Mouse (Mus musculus) forebrain, embryonic 11.5 days (tissue): ENCODE data around the gene Ppfia2. TPM values are rescaled to one million over a fixed set of nuclear protein-coding genes. Genes with fewer than 3 reads are reported as not detected.

Experiments used
- ATAC-seq: fragments of 200-750 bp; cut with Nextera tagmentation; replicated peaks from 2 replicates; pipeline ENCODE4 v1.8.0; 2017; ENCODE audit warnings: moderate TSS enrichment; ENCODE audit not compliant: low FRiP score
- DNase-seq: peaks from one replicate; pipeline ENCODE4 v3.0.0-alpha.2; 2017; ENCODE audit warnings: low spot score
- H3K27ac ChIP-seq: fragments of 300-500 bp; sonication (generic); 2 replicates; pipeline ENCODE4 v1.5.1; 2014; ENCODE audit warnings: low read depth, low read length
- H3K27me3 ChIP-seq: fragments of 300-500 bp; sonication (generic); 2 replicates; pipeline ENCODE4 v1.6.1; 2014; ENCODE audit warnings: mild to moderate bottlenecking, low read length, mixed read lengths; ENCODE audit not compliant: control insufficient read depth, insufficient read depth
- H3K36me3 ChIP-seq: fragments of 300-500 bp; sonication (generic); 2 replicates; pipeline ENCODE4 v1.6.1; 2014; ENCODE audit warnings: mild to moderate bottlenecking, low read length, moderate library complexity, mixed read lengths; ENCODE audit not compliant: control insufficient read depth, insufficient read depth
- H3K4me1 ChIP-seq: fragments of 300-500 bp; sonication (generic); replicated peaks from 2 replicates; pipeline ENCODE4 v1.6.1; 2014; ENCODE audit warnings: low read length, mixed read lengths; ENCODE audit not compliant: control insufficient read depth, insufficient read depth
- H3K4me2 ChIP-seq: fragments of 300-500 bp; sonication (generic); 2 replicates; pipeline ENCODE4 v1.6.1; 2014; ENCODE audit warnings: low read depth, mild to moderate bottlenecking, low read length, moderate library complexity, mixed read lengths; ENCODE audit not compliant: severe bottlenecking
- H3K4me3 ChIP-seq: fragments of 300-500 bp; sonication (generic); 2 replicates; pipeline ENCODE4 v1.5.1; 2014; ENCODE audit warnings: low read depth, low read length
- H3K9ac ChIP-seq: fragments of 300-500 bp; sonication (generic); 2 replicates; pipeline ENCODE4 v1.6.1; 2014; ENCODE audit warnings: low read length
- H3K9me3 ChIP-seq: fragments of 300-500 bp; sonication (generic); 2 replicates; pipeline ENCODE4 v1.6.1; 2016; ENCODE audit warnings: low read length, mixed read lengths; ENCODE audit not compliant: control insufficient read depth
- WGBS: fragments of 180-500 bp; shearing (Covaris S2); extraction: QIAGEN DNeasy Blood & Tissue Kit; methylation state at CpG from one replicate; pipeline ENCODE4 v1.1.7; 2014; 5-methylcytosine and 5-hydroxymethylcytosine counted together
- polyA plus RNA-seq: library from polyadenylated mRNA; unstranded; fragments of >200 nt; fragmentation: Nextera tagmentation; extraction: Ambion mirVana; gene quantifications from 2 replicates; pipeline ENCODE4 v1.2.1, GENCODE M21; 2014

The Ppfia2 gene
- polyA plus RNA-seq, 1 experiment from 2014 or later = 3.3 TPM

DNA sequence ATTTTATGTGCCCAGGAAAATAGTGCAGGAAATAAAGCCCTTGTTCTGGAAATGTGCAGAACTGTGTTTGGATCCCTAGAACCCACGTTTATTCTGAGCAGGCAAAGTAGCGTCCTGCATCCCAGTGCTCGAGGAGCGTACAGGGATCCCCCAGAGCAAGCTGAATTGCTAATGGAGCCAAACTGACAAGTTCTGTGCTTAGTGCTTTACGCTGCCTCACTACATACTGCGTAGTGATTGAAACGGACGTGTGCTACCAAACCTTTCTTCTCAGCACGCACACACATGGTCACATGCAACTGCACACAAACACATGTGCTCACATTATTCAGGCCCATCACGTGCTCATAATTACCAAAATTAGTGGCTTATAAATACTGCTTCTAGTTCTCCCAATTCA lies 153.2 kb downstream of the Ppfia2 start:
- Histone ChIP-seq H3K4me3 (no peak overlapping the region), H3K36me3 (no peaks in the 10 kb centered on the region), H3K4me2 (no peak overlapping the region), H3K4me1 (no peaks in the 10 kb centered on the region), H3K9me3 (no peaks in the 10 kb centered on the region), H3K9ac (no peak overlapping the region), H3K27ac (no peak overlapping the region), H3K27me3 (no peaks in the 10 kb centered on the region)
- no peak for ATAC-seq
- no peak for DNase-seq
- WGBS = 85% methylated on average over 10 of the region's 10 CpGs

DNA sequence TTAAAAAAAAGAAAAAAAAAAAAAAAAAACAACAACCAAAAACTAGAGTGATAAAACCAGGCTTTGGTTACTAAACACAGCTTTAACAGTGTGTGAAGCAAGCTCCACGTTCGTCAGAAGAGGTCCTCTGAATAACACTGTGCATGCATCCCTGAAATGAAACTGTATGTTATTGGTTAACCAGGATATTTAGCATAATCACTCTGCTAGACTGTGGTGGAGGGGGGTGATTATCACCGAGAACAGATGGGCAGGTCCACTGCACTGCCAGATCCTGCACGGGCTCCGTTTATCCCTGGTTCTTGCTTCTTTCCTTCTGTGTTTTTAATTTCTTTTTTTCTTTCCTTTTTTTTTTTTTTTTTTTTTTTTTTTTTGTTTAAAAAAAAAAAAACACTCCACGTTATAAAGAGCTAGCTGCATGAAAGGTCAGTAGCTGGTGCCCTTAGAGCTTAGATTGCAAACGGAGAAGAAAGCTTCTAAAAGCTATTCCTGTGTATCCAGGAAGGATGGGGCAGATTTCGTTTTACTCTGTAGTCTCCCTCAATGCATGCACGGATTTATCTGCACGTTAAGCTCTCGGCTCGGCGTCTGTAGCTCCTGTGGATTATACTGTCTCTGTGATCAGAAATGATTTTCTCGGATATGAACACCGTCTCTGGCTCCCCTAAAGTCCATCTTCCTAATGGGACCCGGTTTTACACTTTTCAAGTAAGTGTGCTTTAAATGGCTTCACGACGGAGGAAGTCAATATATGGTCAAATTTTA lies 162.2 kb downstream of the Ppfia2 start:
- ATAC-seq = peak; percentile 88
- no peaks in the 10 kb centered on the region for H3K36me3 ChIP-seq
- H3K9ac ChIP-seq = no peak overlapping the region
- no peak for DNase-seq
- H3K27ac ChIP-seq = no peak overlapping the region
- 0 out of 2 replicates have a peak, but pooled peaks cover 2% of the 10 kb centered on the region for H3K4me1 ChIP-seq
- no peaks in the 10 kb centered on the region for H3K9me3 ChIP-seq
- peak overlapping the region; percentile 31; the same call in 1 of the 2 replicates for H3K4me2 ChIP-seq
- H3K27me3 ChIP-seq = no peaks in the 10 kb centered on the region
- WGBS = 44% methylated on average over 18 of the region's 18 CpGs
- no peak overlapping the region for H3K4me3 ChIP-seq

GRCm38 (mm10) chr10:106633898-106634297 lies 163.8 kb downstream of the Ppfia2 start:
- WGBS = 76% methylated on average over 7 of the region's 7 CpGs
- H3K4me3 ChIP-seq = no peak overlapping the region
- no peaks in the 10 kb centered on the region for H3K9me3 ChIP-seq
- ATAC-seq (no peak), DNase-seq (no peak)
- no peaks in the 10 kb centered on the region for H3K27me3 ChIP-seq
- H3K9ac ChIP-seq = no peak overlapping the region
- 0 out of 2 replicates have a peak, but pooled peaks cover 2% of the 10 kb centered on the region for H3K4me1 ChIP-seq
- no peak overlapping the region for H3K4me2 ChIP-seq
- no peak overlapping the region for H3K27ac ChIP-seq
- H3K36me3 ChIP-seq = no peaks in the 10 kb centered on the region

GRCm38 (mm10) chr10:106652276-106652675 lies 182.1 kb downstream of the Ppfia2 start:
- ATAC-seq (no peak), DNase-seq (no peak)
- Histone ChIP-seq H3K27ac (no peak overlapping the region), H3K27me3 (no peaks in the 10 kb centered on the region), H3K36me3 (no peaks in the 10 kb centered on the region), H3K4me3 (no peak overlapping the region), H3K9me3 (no peaks in the 10 kb centered on the region), H3K9ac (no peak overlapping the region), H3K4me1 (no peaks in the 10 kb centered on the region), H3K4me2 (no peak overlapping the region)
- WGBS = 93% methylated on average over 4 of the region's 4 CpGs

DNA sequence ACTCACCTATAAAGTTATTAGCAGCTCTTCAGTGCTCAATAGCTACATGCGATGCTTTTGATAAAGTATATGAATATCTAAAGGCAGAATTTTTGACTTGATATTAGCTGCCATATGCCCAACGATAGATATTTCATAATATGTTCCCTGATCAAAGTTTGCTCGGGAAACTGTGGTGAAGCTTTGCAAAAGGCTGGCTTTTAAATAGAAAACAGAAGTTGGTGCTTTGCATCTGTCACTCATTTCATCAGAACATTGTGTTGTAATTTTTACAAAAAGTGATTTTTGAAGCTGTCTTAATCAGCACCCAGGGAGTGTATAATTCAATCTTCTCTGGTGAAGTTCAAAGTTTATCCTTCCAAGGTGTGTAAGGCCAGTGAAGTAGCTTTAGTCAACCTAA lies 195.1 kb downstream of the Ppfia2 start:
- H3K4me2 ChIP-seq = no peak overlapping the region
- H3K27ac ChIP-seq = no peak overlapping the region
- no peaks in the 10 kb centered on the region for H3K36me3 ChIP-seq
- H3K4me1 ChIP-seq = no peaks in the 10 kb centered on the region
- no peaks in the 10 kb centered on the region for H3K9me3 ChIP-seq
- H3K4me3 ChIP-seq = no peak overlapping the region
- DNase-seq (no peak), ATAC-seq (no peak)
- H3K9ac ChIP-seq = no peak overlapping the region
- 87% methylated on average over 3 of the region's 3 CpGs for WGBS
- H3K27me3 ChIP-seq = no peaks in the 10 kb centered on the region

- Histone ChIP-seq H3K9ac (no peak overlapping the region), H3K9me3 (no peaks in the 10 kb centered on the region), H3K4me3 (no peak overlapping the region), H3K4me1 (no peaks in the 10 kb centered on the region), H3K4me2 (no peak overlapping the region), H3K27me3 (no peaks in the 10 kb centered on the region), H3K36me3 (no peaks in the 10 kb centered on the region), H3K27ac (no peak overlapping the region)
- WGBS = 89% methylated on average over 3 of the region's 3 CpGs
- ATAC-seq (no peak), DNase-seq (no peak)
Observed at GRCm38 (mm10) chr10:106670170-106670569, 200.0 kb downstream of the Ppfia2 start.

DNA sequence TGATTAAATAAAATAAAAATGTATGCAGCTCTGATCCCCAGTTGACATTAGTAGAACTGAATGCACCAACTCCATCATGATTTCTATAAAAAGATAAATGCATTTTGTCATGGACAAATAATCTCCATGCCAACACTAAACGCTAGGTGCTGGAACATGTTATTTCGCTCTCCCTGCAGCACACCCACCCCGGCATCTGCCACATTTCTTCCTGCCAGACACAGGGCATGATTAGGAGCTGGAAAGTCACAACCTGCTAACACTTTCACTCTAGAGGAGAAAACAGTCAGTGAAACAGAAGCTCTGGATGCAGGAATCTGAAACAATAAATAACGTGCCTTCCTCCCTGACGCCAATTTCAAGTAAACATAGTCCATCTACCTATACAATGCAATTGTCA lies 211.3 kb downstream of the Ppfia2 start:
- ATAC-seq (no peak), DNase-seq (no peak)
- H3K4me3 ChIP-seq = no peak overlapping the region
- H3K27me3 ChIP-seq = no peaks in the 10 kb centered on the region
- H3K4me2 ChIP-seq = no peak overlapping the region
- no peaks in the 10 kb centered on the region for H3K36me3 ChIP-seq
- H3K4me1 ChIP-seq = no peaks in the 10 kb centered on the region
- no peaks in the 10 kb centered on the region for H3K9me3 ChIP-seq
- no peak overlapping the region for H3K27ac ChIP-seq
- H3K9ac ChIP-seq = no peak overlapping the region
- WGBS = 91% methylated on average over 5 of the region's 5 CpGs

- DNase-seq (no peak), ATAC-seq (no peak)
- H3K4me3 ChIP-seq = no peak overlapping the region
- H3K36me3 ChIP-seq = no peaks in the 10 kb centered on the region
- H3K4me1 ChIP-seq = no peaks in the 10 kb centered on the region
- H3K9me3 ChIP-seq = no peaks in the 10 kb centered on the region
- no peak overlapping the region for H3K27ac ChIP-seq
- no peaks in the 10 kb centered on the region for H3K27me3 ChIP-seq
- WGBS = 86% methylated on average over 3 of the region's 3 CpGs
- H3K9ac ChIP-seq = no peak overlapping the region
- H3K4me2 ChIP-seq = no peak overlapping the region
Observed at GRCm38 (mm10) chr10:106685519-106685918, 215.4 kb downstream of the Ppfia2 start.

- Histone ChIP-seq H3K27ac (no peak overlapping the region), H3K9ac (no peak overlapping the region), H3K4me2 (no peak overlapping the region), H3K36me3 (no peaks in the 10 kb centered on the region), H3K9me3 (no peaks in the 10 kb centered on the region), H3K4me3 (no peak overlapping the region), H3K27me3 (no peaks in the 10 kb centered on the region), H3K4me1 (no peaks in the 10 kb centered on the region)
- no peak for ATAC-seq
- DNase-seq = no peak
- 73% methylated on average over 2 of the region's 2 CpGs for WGBS
Observed at GRCm38 (mm10) chr10:106719936-106720335, 249.8 kb downstream of the Ppfia2 start.
